Mouse (Mus musculus): ENCODE data around the gene Gm3164. TPM values are rescaled to one million over a fixed set of nuclear protein-coding genes. Genes with fewer than 3 reads are reported as not detected.
"Not testable (repeated sequence)": the region's sequence is repeated elsewhere in the genome, so short reads cannot be mapped to it uniquely, and the experiment has no call there.

The Gm3164 gene
- polyA plus RNA-seq, 1 experiment from 2014 or later: 0.68 TPM

DNA sequence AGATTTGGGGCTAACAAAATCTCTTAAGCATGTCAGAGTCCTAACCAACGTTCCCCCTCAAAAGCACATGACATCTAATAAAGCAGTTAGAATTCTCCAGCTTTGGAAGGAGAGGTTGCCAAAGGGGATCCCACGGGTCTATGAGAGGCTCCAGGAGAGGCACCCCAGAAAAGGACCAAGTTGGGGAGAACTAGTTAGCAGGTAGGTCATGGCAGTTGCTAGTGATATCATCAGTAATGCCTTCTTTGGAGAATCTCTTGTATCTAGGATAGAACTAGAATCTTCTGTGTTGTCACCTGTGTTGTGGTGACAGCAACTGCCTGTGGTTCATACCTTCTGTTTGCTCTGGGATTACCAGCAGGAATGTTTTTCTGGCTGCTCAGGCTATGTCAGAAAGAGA, 66.2 kb downstream of the Gm3164 start, which contains the start of gene Gm3182:
Gm3182 (plus strand) TSS at position 301 of the 400 bp plus-strand sequence.
- not testable (repeated sequence) for H3K4me3 ChIP-seq; H3K36me3 ChIP-seq; H3K27ac ChIP-seq; DNase-seq (ENCODE audit: low spot score); H3K27me3 ChIP-seq (ENCODE audit: insufficient read depth, poor library complexity, severe bottlenecking); H3K4me1 ChIP-seq (replicated peaks); H3K9me3 ChIP-seq
- WGBS: 100% methylated on average over 1 of the region's 2 CpGs

Other genes with a start within 250 kb of the Gm3164 start
- gene Gm2974, start 232.9 kb upstream of the Gm3164 start, polyA plus RNA-seq (2016; fragmentation: Nextera tagmentation; extraction: Ambion mirVana): 0.68 and 0.98 TPM in 2 replicates
- gene Gm3138, start 165.8 kb upstream of the Gm3164 start, polyA plus RNA-seq (2016; fragmentation: Nextera tagmentation; extraction: Ambion mirVana): not detected in 2 replicates
- gene Gm3149, start 98.2 kb upstream of the Gm3164 start, polyA plus RNA-seq (2016; fragmentation: Nextera tagmentation; extraction: Ambion mirVana): not detected in 2 replicates
- 0.40 and 0.58 TPM in 2 replicates for gene 2610042L04Rik, start 80.7 kb upstream of the Gm3164 start, polyA plus RNA-seq (2016; fragmentation: Nextera tagmentation; extraction: Ambion mirVana)
- not detected in 2 replicates for gene Gm3159, start 17.9 kb upstream of the Gm3164 start, polyA plus RNA-seq (2016; fragmentation: Nextera tagmentation; extraction: Ambion mirVana)
- not detected in 2 replicates for gene Gm3173, start 15.5 kb downstream of the Gm3164 start, polyA plus RNA-seq (2016; fragmentation: Nextera tagmentation; extraction: Ambion mirVana)
- gene Gm3182, start 66.3 kb downstream of the Gm3164 start, polyA plus RNA-seq (2016; fragmentation: Nextera tagmentation; extraction: Ambion mirVana): not detected in 2 replicates
- not detected in 2 replicates for gene Gm3047, start 140.0 kb downstream of the Gm3164 start, polyA plus RNA-seq (2016; fragmentation: Nextera tagmentation; extraction: Ambion mirVana)
- gene Gm8159, start 216.9 kb downstream of the Gm3164 start, polyA plus RNA-seq (2016; fragmentation: Nextera tagmentation; extraction: Ambion mirVana): not detected in 2 replicates
- gene Gm3239, start 248.7 kb downstream of the Gm3164 start, polyA plus RNA-seq (2016; fragmentation: Nextera tagmentation; extraction: Ambion mirVana): not detected in 2 replicates

All from hindbrain, embryonic 10.5 days (tissue).